Mouse (Mus musculus) C2C12 (cell line): Measurements from ENCODE around the gene Gm20388. TPM values are rescaled to one million over a fixed set of nuclear protein-coding genes. Genes with fewer than 3 reads are reported as not detected.
A peak's percentile ranks its signal among the peaks of the same experiment; 100 is the strongest.
"Not testable (repeated sequence)": the region's sequence is repeated elsewhere in the genome, so short reads cannot be mapped to it uniquely, and the experiment has no call there.

Experiments used
- H3K27me3 ChIP-seq: one replicate; pipeline ENCODE4 v1.6.1; 2011; ENCODE audit not compliant: control insufficient read depth, insufficient read depth, insufficient read length
- H3K36me3 ChIP-seq: one replicate; pipeline ENCODE4 v1.6.1; 2011; ENCODE audit not compliant: control insufficient read depth, insufficient read depth
- H3K4me3 ChIP-seq: one replicate; pipeline ENCODE4 v1.5.1; 2011; ENCODE audit warnings: mild to moderate bottlenecking, control low read depth; ENCODE audit not compliant: poor library complexity, insufficient read depth, severe bottlenecking
- H3K79me2 ChIP-seq: one replicate; pipeline ENCODE4 v1.6.1; 2011; ENCODE audit not compliant: control insufficient read depth, insufficient read depth
- H3K79me3 ChIP-seq: one replicate; pipeline ENCODE4 v1.6.1; 2011; ENCODE audit warnings: low read depth, control low read depth
- H3ac ChIP-seq: one replicate; pipeline ENCODE3; 2011; ENCODE audit warnings: low read depth; ENCODE audit not compliant: control insufficient read depth, insufficient read length
- CEBPB ChIP-seq: IDR thresholded peaks from one replicate; pipeline ENCODE4 v1.6.1; 2011; ENCODE audit warnings: low read depth, mild to moderate bottlenecking, control low read depth, moderate library complexity
- CTCF ChIP-seq: IDR thresholded peaks from one replicate; pipeline ENCODE4 v1.5.1; 2011; ENCODE audit not compliant: control insufficient read depth, insufficient read depth, insufficient read length
- FOSL1 ChIP-seq: IDR thresholded peaks from one replicate; pipeline ENCODE4 v1.8.0; 2011; ENCODE audit warnings: mild to moderate bottlenecking, low read length; ENCODE audit not compliant: poor library complexity, insufficient read depth, severe bottlenecking
- MAX ChIP-seq: IDR thresholded peaks from one replicate; pipeline ENCODE4 v1.6.1; 2011; ENCODE audit warnings: mild to moderate bottlenecking, control low read depth
- MYOD1 ChIP-seq: IDR thresholded peaks from one replicate; pipeline ENCODE4 v1.6.1; 2011; ENCODE audit warnings: low read depth; ENCODE audit not compliant: control insufficient read depth, insufficient read length
- MYOG ChIP-seq: IDR thresholded peaks from one replicate; pipeline ENCODE4 v1.6.1; 2011; ENCODE audit not compliant: control insufficient read depth, insufficient read length; ENCODE audit errors: extremely low read depth
- USF1 ChIP-seq: IDR thresholded peaks from one replicate; pipeline ENCODE4 v1.6.1; 2011; ENCODE audit warnings: low read depth, mild to moderate bottlenecking, control low read depth, moderate library complexity
- polyA plus RNA-seq: library from polyadenylated mRNA; unstranded; fragments of >200 nt; fragmentation: generic; extraction: Trizol; gene quantifications from one replicate; pipeline ENCODE4 v1.2.1, GENCODE M21; 2012; ENCODE audit warnings: missing spikeins

The Gm20388 gene
- polyA plus RNA-seq, 1 experiment, result 15.0 TPM

- Histone ChIP-seq H3K79me2 (no peaks in the 10 kb centered on the region), H3K27me3 (no peaks in the 10 kb centered on the region), H3K4me3 (no peak overlapping the region), H3ac (no peak overlapping the region), H3K79me3 (no peaks in the 10 kb centered on the region), H3K36me3 (no peaks in the 10 kb centered on the region)
- TF ChIP-seq MYOG (no peak), USF1 (no peak), CEBPB (no peak), MYOD1 (no peak), MAX (no peak), CTCF (no peak), FOSL1 (no peak)
Measured at GRCm38 (mm10) chr8:123463651-123464050, 3553.0 kb downstream of the Gm20388 start.

GRCm38 (mm10) chr8:123467476-123467875 is 3556.8 kb downstream of the Gm20388 start:
- Histone ChIP-seq H3K36me3 (no peaks in the 10 kb centered on the region), H3K79me2 (no peaks in the 10 kb centered on the region)
- TF ChIP-seq MYOD1 (no peak), CTCF (no peak), MAX (no peak), MYOG (no peak), USF1 (no peak), CEBPB (no peak), FOSL1 (no peak)

GRCm38 (mm10) chr8:123472991-123473390 is 3562.3 kb downstream of the Gm20388 start:
- not testable (repeated sequence) for H3K4me3 ChIP-seq, H3ac ChIP-seq, H3K27me3 ChIP-seq, H3K36me3 ChIP-seq, H3K79me2 ChIP-seq, H3K79me3 ChIP-seq

More at GRCm38 (mm10) chr8:123467476-123467875, 3556.8 kb downstream of the Gm20388 start:
- Histone ChIP-seq H3K4me3 (no peak overlapping the region), H3K79me3 (no peaks in the 10 kb centered on the region), H3K27me3 (no peaks in the 10 kb centered on the region), H3ac (no peak overlapping the region)

- not testable (repeated sequence) for H3K4me3 ChIP-seq, H3ac ChIP-seq, H3K27me3 ChIP-seq, H3K36me3 ChIP-seq
- Histone ChIP-seq H3K79me2 (peaks cover 17% of the 10 kb centered on the region), H3K79me3 (peaks cover 13% of the 10 kb centered on the region)
Measured at GRCm38 (mm10) chr8:123474549-123474948, 3563.9 kb downstream of the Gm20388 start.

- H3ac ChIP-seq, result peak overlapping the region; percentile 35
- peaks cover 18% of the 10 kb centered on the region for H3K36me3 ChIP-seq
- TF ChIP-seq USF1, result no peak
- no peak for TF ChIP-seq MYOG
- TF ChIP-seq CTCF, result no peak
- TF ChIP-seq FOSL1, result no peak
- no peak for TF ChIP-seq CEBPB
- TF ChIP-seq MAX, result no peak
- no peak for TF ChIP-seq MYOD1
- peaks cover 24% of the 10 kb centered on the region for H3K79me3 ChIP-seq
- H3K79me2 ChIP-seq, result peaks cover 39% of the 10 kb centered on the region
- peak overlapping the region; percentile 58 for H3K4me3 ChIP-seq
- H3K27me3 ChIP-seq, result no peaks in the 10 kb centered on the region
Measured at GRCm38 (mm10) chr8:123476911-123477736, 3566.5 kb downstream of the Gm20388 start.

- Histone ChIP-seq H3K4me3 (peak within 1 kb of the TSS; percentile 58), H3K36me3 (peaks cover 24% of the 10 kb centered on the region), H3K79me3 (peaks cover 24% of the 10 kb centered on the region), H3K27me3 (no peaks in the 10 kb centered on the region), H3ac (peak within 1 kb of the TSS; percentile 84), H3K79me2 (peaks cover 45% of the 10 kb centered on the region)
- TF ChIP-seq MAX (peak; percentile 68), CEBPB (no peak)
Measured at GRCm38 (mm10) chr8:123477737-123478258, 3567.2 kb downstream of the Gm20388 start, which contains the start of gene Afg3l1. Afg3l1 (plus strand) TSS chr8:123477903.
